Mouse (Mus musculus): ENCODE measurements around the gene Ndufb4.
"Not testable (repeated sequence)": the region's sequence is repeated elsewhere in the genome, so short reads cannot be mapped to it uniquely, and the experiment has no call there.

Ndufb4 gene

DNA sequence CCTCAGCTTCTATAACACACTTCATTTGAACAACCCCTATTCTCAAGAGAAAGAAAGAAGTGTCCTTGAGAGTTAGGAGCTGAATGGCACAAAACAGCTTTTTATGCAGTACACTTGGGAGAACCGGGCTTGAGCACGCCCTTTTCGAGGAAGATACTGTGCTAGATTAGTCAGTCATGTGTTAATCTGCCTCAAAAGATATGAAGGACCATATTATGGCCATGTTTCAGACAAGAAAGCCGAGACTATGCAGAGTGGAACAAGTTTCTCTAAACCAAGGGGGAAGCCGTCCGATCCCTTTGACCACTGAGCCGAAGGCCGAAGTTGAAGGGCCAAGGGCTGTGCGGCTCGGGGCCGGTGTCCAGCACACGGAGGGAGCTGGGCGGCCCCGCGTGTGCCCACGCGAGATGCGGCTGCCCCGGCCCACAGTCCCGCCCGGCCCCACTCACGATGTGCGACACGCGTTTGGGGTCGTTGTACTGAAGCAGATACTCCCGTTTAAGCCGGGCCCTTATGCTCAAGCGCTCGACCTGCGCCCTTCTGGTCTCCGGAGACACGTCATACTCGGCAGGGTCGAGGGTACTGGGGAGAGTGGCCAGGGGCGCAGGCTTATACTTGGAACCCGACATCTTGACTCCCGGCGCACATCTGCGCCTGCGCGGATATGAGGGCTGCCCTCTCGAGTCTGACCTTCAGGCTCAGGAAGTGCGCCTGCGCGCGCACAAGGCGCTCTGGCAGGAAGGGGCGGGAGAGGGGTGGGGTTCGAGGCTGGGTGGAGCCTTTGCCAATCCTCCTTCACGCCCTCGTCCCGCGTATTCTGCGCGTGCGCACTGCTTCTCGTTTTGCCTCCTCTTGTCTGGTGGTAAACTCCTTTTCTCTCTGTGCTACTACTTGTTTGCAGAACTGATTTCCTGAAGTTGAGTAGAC is at the start of gene Ndufb4:
TSS of gene Ndufb4 (minus strand) at position 723 of the 927 bp plus-strand sequence.
- peak; percentile 50 for DNase-seq (ENCODE audit: extremely low read depth, low read depth, low spot score)

- no peak for DNase-seq (ENCODE audit: extremely low read depth, low read depth, low spot score)
Observed at GRCm38 (mm10) chr16:37703884-37704283, 49.6 kb upstream of the Ndufb4 start.

DNA sequence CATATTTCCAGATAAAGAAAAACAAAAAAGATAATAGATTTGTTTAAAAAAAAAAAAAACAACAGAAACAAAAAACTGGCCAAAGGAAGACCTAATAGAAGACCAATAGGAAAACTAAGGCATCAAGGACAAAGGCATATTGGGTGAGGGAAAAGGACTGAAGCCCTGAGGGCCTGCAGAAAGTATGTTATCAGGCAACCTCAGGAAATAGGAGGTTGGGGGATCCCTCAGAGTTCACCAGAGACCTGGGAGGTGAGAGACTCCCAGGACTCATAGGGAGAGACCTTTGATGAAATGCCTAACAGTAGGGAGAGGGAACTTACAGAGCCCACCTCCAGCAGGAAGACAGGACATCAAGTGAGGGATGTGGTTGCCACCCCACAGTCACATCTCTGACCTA is 45.8 kb upstream of the Ndufb4 start:
- not testable (repeated sequence) for DNase-seq (ENCODE audit: extremely low read depth, low read depth, low spot score)

- DNase-seq (ENCODE audit: extremely low read depth, low read depth, low spot score), result no peak
Observed at GRCm38 (mm10) chr16:37698767-37699166, 44.5 kb upstream of the Ndufb4 start.

- DNase-seq (ENCODE audit: extremely low read depth, low read depth, low spot score), result no peak
Observed at GRCm38 (mm10) chr16:37697271-37697670, 43.0 kb upstream of the Ndufb4 start.

- no peak for DNase-seq (ENCODE audit: extremely low read depth, low read depth, low spot score)
Observed at GRCm38 (mm10) chr16:37690932-37691730, 36.9 kb upstream of the Ndufb4 start.

GRCm38 (mm10) chr16:37690465-37690864 is 36.2 kb upstream of the Ndufb4 start:
- DNase-seq (ENCODE audit: extremely low read depth, low read depth, low spot score), result no peak

DNA sequence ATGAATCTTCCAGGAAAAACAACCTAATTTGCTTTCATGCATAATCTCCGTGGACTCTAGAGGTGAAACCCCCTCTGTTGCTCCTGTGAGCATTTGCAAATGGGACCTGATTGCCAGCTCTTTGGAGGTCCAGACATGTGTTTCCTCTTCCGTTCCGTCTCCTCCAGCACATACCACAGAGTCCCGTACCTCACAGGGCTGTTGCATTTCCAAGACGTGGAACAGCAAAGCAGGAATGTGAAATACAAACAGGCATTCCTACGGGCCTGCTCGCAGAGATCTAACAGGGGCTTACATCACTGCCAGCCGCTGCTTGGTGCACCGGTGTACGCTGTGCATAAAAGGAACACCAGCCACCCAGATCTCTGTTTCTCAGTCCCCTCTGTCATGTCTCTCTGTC is 35.7 kb upstream of the Ndufb4 start:
- no peak for DNase-seq (ENCODE audit: extremely low read depth, low read depth, low spot score)

DNA sequence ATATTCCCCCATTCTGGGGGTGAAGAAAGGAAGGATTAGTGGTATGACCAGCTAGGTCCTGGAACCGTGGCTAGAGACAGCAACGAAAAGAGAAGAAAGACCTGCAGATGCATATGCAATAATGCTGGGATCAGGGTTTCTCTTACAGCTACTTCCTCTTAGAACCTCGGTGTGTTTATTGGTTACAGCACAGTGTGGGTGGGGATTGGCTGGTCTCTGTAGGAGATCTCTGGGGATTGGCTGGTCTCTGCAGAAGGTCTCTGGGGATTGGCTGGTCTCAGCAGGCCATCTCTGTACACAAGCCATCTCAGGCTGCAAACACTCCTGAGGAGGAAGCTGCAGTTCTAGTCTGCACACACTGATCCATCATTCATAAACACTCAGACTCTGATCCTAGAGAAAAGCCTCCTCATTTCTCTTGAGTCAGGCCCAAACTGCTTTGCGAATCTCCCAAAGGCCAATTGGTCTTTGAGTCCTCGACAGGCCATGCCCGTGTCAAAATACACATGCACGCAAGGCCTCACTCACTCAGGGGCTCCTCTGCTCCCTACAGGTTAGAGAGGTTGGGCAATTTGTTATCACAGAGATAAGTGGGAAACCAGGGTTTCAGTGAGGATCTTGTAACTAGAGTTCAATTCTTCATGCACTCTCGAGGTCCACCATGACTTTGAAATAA is 35.1 kb upstream of the Ndufb4 start:
- DNase-seq (ENCODE audit: extremely low read depth, low read depth, low spot score), result no peak

DNA sequence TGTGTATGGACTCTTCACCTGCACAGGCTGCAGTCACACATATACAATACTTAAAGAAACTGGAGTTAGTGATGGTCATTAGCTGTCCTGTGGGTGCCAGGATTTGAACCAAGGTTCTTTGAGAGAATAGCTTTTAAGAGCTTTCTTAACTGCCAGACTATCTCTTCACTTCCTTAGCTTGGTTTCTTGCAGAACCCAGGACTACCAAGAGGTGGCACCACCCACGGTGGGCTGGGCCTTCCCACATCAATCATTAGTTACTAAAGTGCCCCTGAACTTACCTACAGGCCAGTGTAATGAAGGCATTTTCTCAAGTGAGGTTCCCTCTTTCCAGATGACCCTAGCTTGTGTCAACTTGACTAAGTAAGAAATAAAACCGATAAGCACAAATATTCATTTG is 33.9 kb upstream of the Ndufb4 start:
- no peak for DNase-seq (ENCODE audit: extremely low read depth, low read depth, low spot score)

GRCm38 (mm10) chr16:37687301-37687980 is 33.2 kb upstream of the Ndufb4 start:
- DNase-seq (ENCODE audit: extremely low read depth, low read depth, low spot score), result no peak

DNA sequence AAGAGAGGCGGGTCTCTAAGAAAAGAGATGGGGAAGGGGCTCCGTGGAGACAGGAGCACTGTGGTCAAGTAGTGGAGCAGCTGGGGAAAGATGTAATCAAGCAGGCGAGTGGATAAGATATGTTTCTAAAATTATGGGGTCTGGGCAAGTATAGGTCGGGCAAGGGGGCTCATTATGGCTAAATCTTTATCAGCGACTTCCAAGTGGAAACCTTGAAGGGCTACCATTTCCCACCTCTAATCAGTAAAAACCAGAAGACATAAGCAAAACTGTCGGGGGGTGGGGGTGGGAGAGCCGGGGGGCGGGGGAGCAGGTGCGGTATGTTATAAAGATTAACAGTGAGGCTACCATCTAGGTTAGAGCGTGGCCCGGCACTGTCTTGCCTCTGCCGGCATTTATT is 32.6 kb upstream of the Ndufb4 start:
- no peak for DNase-seq (ENCODE audit: extremely low read depth, low read depth, low spot score)

GRCm38 (mm10) chr16:37685946-37686600 is 31.8 kb upstream of the Ndufb4 start:
- DNase-seq (ENCODE audit: extremely low read depth, low read depth, low spot score), result no peak

DNA sequence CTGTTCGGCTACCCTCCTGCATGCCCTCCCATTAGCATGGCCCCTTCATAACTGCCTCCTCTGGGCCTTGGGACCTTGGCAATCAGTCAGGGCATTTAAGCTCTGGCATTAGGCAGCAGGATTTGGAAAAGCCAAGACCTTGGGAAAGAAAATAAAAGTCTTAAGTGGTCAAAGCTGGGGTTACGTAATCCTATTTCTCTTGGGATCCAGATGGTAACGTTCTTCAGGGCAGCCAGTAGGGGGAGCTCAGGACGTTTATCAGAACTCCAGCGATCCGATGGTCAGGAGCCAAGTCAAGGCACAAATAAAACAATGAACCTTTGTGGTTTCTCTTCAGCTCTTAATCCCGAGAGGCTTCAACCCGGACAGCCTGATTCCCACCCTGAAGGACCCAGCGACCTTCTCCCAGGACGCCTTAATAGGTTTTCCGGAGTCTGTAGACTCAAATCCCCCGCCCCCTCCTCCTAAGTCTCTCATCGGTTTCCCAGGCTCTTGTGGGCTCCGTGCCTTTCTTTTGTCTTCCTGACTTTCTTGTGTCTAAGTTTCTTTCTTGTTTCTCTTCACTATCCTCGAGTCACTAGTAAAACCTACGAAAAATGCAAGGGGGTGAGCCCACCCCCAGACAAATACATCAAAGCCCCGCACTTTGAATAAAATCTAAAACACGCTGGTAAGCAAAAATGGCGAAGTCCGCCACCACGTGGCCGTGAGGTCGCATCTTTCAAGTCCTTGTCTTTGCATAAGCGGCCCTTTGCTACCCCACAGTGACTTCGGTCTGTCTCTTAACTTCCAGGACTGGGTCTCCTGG is 30.6 kb upstream of the Ndufb4 start:
- peak; percentile 83 for DNase-seq (ENCODE audit: extremely low read depth, low read depth, low spot score)

DNA sequence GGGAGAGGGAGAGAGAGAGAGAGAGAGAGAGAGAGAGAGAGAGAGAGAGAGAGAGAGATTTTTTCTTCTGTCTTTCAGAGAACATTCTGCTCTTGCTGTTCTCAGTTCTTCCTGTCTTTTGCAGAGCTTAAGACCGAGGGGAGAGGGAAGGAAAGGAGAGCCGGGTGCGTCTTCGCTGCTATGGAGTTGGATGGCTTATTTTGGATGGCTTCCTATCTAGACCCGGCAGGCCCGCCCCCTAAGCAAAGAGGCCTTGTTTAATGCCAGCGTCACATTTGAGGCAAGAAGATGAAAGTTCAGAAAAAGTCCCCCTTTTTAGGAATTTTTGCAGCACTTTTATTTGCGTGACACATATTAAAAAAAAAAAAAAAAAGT is 30.0 kb upstream of the Ndufb4 start:
- DNase-seq (ENCODE audit: extremely low read depth, low read depth, low spot score), result no peak

GRCm38 (mm10) chr16:37683154-37684130 is 29.2 kb upstream of the Ndufb4 start:
- no peak for DNase-seq (ENCODE audit: extremely low read depth, low read depth, low spot score)

DNA sequence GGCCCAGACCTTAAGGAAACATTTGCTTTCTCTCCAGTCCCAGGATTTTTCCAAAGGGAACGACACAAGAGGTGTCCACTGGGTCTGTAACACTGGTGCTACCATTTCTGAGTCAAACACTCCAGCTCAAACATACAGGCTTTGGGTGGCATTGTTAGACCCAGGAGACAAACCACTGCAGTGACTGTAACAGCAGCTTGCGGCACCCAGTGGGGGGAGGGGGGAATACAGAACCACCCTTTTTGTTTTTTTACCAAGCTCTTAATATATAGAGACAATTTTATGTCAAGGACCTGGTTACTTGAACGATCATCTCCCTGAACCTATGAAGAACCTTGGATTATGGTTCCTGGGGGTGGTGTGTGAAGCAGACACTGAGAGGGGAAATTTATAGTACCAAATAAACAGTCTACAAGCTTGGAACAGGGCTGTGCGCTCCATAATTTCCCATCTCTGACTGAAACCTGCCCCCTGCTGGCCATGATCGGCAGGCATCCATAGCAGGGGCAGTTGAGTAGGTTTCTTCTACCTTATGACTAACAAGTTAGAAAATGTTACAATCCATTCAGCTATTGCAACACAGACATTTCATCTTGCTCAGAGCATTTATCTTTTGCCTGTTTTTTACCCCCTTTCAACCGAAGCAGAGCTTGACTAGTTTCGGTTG is 28.2 kb upstream of the Ndufb4 start:
- DNase-seq (ENCODE audit: extremely low read depth, low read depth, low spot score), result peak; percentile 33

DNA sequence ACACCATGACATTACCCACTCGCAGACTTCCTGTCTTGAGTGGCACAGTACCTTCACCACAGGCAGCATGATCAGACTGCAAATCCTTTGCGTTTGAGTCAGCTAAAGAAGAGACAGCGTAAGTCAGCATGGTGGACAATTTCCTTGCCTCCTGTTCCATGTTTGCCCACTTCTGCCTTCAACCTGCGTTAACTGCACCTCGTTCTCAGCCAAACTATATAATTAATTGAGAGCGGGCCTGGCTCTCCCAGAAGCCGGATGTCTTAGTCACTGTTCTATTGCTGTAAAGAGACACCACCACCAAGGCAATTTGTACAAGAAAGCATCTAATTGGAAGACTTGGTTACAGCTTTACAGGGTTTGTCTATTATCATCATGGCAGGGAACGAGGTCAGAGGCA is 26.6 kb upstream of the Ndufb4 start:
- DNase-seq (ENCODE audit: extremely low read depth, low read depth, low spot score), result no peak

All from fat pad, adult 2 months (tissue).